Mouse (Mus musculus) WW6 (cell line): ENCODE measurements around the gene Vipr2.

Source experiments
- DNase-seq: peaks from one replicate; pipeline ENCODE4 v3.0.0-alpha.2; 2013; ENCODE audit warnings: low read depth, low spot score

Vipr2 gene

DNA sequence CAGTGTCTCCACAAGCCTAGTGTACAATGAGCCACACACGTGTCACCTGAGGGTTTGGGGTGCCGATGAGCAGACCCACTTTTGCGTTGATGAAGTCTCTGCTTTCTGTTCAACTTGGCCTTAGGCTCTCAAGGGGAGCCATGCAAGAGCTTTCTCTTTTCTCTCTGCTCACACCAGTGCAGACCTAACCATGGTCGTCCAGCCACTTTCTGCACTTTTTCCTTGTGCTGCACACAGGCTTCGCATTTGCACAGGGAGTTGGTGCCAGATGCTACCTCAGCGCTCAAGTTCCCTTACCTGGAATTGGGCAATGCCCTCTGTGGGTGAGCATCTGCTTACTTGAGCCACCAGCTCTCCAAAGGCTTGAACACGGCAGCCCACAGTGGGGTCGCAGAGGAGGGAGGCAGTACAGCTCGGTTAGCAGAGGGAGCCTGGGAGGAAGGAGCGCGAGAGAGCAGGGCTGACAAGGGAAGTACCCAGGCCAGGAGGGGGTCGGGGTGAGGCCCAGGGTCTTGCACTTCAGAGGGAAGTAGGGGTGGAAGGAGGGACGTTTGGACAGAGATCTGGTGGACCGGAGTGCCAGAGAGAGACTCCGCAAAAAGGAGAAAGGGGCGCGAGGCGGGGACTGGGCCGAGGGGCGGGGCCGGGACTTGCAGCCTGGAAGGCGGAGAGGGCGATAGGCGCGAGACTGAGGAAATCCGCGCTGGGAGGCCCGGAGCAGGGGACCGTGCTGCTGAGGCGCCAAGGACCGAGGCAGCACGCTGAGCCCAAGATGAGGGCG is at the start of gene Vipr2:
Vipr2 (plus strand) TSS at position 653 of the 781 bp plus-strand sequence.
- DNase-seq = peak; percentile 22

DNA sequence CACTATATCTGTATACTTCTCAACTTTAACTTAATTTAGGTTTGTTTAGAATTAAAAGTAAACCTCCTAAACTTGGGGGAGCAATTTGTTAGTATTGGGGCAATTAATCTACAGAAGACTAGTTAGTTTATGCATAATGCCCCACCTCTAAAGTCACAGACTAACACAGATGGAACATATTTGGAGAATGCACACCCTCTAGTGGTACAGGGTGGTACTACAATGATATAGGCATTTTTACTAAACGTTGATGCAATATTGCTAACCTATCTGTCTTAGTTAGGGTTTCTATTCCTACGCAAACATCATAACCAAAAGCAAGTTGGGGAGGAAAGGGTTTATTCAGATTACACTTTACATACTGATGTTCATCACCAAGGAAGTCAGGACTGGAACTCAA is 49.4 kb upstream of the Vipr2 start:
- DNase-seq = no peak

DNA sequence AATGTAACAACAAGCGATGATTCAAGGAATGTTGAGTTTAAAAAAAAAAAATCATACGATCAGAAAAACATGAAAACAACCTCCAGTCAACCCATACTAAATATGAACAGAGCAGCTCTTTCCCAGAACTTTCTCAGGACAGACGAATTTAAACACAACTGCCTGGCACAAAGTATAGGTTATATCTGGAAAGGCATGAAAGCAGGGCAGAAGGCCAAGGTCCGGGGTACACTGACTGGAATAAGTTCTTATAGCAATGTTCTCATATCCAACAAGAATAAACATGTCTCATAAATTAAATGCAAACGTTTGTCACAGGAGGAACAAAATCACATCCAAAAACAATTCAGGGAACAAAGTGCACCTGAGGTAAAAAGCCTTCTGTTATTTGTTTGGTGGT is 42.2 kb upstream of the Vipr2 start:
- DNase-seq = no peak

DNA sequence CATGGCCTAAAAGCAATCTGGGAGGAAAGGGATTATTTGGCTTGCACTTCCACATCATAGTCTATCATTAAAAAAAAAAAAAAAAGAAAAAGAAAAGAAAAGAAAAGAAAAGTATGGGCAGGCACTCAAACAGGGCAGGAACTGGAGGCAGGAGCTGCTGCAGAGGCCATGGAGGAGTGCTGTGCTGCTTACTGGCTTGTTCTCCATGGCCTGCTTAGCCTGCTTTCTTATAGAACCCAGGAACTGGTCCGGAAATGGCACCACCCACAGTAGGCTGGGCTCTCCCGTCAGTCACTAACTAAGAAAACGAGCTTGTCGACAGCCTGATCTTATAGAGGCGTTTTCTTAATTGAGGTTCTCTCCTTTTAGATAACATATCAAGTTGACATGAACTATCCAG is 32.7 kb upstream of the Vipr2 start:
- no peak for DNase-seq

DNA sequence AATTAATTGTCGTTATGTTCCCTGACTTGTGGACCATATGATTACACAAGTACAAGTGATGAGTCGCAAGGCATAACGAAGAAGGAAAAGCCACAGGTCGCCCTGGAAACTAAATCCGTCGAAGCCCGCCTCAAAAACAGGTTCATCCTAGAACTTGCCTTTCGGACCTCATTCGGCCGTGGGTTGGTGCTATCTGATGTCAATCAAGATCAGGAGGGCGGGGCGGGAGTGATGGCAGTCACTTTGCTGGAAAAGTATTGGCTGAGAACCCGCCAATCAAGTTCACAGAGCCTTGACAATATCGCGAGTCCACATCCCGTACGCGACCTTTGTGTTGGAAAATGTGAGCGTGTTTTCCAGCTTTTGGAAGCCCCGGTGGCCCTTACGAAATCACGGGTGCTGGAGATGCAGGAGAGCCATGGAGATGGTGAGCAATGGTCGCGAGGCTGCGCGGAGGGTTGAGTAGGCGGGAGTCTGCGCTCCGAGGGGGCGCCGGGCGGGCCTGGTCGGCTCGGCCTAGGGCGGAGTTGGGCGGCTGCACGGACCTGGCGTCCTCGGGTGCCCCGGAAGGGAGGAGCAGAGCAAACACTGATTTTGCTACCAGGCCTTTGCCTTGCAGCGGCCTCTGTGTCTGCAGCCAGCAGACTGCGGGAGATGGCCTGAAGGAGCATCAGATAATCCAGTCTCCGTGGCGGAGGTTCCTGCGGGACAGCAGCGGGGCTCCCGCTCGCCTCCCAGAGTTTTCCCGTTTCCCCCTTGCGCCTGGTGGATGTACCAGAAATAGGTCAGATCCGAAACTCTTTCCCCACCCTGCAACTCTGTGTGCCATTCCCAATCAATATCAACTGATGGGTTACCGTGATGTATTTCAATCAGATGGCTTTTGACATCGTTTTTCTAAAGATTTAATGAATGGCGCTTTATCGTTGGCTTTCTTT is 29.8 kb upstream of the Vipr2 start, which contains the start of gene Zfp386:
Zfp386 (plus strand) TSS at position 285 of the 938 bp plus-strand sequence.
- peak; percentile 90 for DNase-seq

DNA sequence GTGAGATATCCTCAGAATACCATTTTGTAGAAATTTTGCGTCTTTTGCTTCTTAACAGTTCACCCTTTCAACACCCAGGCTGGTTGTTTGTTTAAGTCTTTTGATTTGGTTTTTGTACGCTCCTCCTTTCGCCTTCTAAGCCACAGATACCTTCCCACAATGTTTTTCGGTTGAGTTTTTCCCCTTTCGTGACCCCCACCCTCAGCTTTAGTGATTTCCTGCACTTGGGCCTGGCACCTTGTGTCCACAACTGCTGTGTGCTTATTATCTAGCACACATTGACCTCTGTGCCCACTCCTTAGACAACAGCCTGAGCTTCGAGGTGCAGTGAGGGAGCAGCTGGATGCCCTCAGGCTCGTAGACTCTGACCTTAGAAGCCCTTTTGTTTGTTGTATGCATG is 28.8 kb upstream of the Vipr2 start:
- no peak for DNase-seq

DNA sequence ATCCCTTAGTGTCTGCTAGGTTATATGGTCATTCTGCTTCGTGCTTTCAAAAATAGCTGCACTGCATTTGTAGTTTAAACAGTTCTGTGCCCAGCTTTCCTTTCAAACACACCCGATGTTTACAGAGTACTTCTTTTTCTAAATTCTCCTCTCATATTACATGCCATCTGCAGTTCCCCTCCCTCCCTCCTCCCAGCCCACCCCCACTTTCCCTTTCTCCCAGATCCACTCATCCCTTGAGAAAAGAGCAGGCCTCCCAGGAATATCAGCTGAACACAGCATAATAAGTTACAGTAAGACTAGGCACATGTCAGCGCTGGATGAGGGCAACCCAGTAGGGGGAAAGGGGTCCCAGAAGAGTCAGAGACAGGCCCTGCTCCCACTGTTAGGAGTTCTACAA is 28.3 kb upstream of the Vipr2 start:
- DNase-seq = no peak

DNA sequence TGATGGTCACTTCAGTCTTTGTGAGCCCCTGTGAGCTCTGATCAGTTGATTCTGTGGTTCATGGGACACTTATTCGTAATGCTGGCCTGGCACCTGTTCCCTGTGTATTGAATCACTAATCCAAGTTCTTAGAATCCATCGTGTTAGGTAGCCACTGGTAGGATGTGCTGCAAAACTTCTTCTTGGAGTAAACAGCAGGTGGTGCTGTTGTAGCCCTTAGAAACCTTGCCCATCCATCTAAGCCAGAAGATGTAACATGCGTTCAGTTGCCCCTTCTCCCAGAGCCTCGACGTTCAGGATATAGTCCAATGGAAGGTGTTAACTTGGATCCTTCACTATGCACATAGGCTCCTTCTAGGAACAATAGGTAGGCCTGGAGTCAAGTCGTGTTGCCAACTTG is 27.8 kb upstream of the Vipr2 start:
- no peak for DNase-seq

DNA sequence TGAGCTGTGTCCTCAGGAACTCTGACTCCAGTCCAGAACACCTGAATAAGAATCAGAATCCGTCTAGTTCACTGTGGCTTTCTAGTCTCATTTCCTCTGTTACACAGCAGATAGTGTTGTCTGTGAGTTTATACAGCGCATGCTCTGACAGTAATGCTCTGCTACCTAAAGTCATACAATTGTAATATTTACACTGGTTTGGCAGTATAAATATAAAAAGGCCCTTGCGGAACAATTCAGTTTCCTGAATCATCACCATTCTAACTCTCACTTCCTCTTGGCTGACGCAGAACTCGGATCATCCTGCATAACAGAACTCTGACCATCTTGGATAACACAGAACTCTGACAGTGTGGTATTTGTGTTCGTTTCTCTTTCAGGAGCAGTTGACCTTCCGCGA is 23.2 kb upstream of the Vipr2 start:
- DNase-seq = no peak

DNA sequence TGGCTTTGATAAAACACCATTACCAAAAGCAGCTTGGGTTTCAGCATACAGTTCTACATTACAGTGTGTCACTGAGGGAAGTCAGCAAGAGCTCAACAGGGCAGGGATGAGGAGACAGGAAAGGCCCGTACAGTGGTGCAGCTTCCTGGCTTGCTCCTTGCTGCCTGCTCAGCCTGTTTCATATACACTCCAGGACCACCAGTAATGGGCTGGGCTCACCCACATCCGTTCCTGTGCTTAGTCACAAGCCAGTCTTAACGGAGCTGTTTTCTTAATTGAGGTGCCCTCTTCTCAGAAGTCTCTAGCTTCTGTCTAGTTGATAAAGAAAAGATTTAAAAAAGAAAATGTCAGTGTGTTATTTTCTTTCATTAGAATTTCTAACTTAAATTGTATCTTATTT is 21.4 kb upstream of the Vipr2 start:
- DNase-seq = no peak

DNA sequence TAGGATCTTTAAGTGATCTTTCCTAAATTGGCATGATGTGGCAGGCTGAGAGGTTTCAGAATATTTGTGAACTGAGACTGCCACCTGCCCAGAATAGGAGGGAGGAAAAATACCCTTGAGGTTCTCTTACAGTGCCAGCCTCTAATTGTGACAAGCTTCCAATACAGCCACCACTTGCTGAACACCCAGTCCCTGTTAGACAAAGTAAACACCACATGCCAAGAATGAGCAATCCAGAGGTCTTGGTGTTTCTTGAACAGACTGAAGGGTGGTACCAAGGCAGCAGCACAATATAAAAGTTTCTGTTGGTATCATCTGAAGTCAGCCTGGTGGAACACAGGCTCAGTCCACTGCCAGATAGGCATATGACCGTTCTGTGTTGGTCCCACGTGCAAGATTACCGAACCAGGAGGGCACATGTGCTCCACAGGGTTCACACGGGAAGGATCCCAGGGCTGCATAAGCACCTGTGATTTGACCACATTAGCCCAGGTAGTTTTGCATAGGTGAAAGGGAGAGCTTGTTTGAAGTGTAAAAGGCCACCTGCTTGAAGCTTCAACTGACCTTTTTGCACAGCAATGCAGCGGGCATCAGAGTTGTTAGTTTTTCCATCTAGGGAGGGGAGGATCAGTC is 15.8 kb upstream of the Vipr2 start:
- no peak for DNase-seq

DNA sequence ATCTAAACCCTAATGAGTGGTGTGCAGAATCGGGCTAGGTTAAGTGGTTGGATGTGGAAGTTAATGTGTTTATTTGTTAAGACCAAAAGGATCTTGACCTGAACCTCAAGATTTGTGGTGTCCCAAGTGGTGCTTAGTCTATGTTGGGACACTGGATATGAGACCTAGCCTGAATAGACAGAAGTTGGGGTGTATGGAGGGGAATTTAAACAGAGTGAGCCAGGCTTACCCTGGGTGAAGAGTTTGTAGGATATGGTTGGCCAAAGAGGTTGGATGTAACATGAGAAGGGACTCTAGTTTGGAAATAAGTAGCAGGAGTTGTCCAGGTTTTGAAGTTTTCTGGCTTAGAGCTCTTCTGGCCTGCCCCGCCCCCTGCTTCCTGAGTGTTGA is 15.3 kb upstream of the Vipr2 start:
- no peak for DNase-seq

DNA sequence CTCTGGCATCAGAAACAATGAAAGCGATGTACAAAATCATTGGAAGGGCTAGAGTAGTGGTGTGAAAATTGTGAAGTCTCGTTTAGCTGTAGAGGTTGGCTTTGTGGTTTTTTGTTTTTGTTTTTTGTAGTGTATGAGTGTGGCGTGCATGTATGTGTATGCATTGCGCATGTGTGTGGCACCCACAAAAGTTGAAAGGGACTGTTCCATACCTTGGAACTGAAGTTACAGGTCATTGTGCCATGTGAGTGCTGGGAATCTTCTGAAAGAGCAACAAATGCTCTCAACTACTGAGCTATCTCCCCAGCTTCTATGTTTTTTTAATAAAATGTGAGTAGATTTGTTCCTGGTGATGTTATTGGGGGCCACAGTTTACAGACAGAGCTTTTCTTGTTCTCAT is 14.5 kb upstream of the Vipr2 start:
- DNase-seq = no peak

DNA sequence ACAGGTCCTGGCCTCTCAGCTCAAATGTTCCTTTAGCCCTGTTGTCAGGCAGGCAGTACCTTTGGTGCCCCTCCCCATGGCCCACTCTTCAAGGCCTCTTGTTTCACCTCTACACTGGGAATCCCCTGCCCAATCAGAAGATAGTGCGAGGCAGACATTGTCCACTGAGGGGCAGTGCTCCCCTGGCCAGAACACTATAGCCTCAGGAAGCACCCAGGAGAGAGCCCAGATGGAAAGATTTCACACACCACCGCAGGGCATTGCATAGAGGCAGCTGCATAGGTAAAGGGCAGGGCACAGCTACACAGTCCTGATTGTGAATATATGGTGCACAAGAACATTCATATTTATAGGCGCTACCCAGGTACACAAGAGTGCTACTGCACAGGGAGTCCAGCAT is 6.5 kb upstream of the Vipr2 start:
- no peak for DNase-seq

DNA sequence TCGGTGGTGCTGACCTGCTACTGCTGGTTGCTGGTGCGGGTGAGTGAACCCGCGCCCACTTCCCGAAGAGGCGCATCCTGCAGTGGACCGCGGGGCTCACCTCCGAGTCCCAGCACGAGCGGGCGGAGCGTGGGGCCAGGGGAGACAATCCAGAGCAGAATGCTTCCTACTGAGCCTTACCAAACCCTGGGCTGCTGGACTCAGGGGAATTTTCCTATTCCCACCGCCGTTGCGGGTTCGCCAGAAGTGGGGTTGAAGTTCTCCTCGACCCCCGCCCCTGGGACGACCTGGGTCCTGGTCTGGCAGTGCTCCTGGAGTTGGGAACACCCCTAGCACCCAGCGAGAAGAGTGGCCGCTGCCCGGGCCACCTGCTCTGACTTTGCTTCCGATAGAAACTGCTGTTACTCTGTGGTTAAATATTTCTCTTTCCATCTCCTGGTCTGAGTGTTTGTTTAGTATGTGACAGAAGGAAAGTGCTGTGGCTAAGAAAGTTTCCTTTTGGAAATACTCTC is 385 bp downstream of the Vipr2 start:
- DNase-seq = no peak

DNA sequence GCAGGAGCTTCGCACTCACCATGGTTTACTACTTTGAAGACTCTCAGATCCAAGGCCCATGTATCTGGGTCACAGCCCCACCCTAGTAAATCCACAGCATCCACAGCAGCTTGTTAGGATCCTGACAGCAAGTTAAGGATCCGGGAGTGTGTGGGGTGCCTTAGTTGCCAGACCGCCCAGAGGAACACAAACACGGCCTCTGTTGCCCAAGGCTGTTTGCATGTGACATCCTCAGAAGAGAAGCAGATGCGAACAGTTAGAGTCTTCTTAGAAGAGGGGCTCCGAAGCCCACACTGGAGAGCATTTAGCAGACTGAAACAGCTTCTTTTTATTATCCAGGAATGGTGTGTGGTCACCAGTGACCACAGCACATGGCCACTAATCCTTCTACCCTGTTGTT is 5.6 kb downstream of the Vipr2 start:
- no peak for DNase-seq

DNA sequence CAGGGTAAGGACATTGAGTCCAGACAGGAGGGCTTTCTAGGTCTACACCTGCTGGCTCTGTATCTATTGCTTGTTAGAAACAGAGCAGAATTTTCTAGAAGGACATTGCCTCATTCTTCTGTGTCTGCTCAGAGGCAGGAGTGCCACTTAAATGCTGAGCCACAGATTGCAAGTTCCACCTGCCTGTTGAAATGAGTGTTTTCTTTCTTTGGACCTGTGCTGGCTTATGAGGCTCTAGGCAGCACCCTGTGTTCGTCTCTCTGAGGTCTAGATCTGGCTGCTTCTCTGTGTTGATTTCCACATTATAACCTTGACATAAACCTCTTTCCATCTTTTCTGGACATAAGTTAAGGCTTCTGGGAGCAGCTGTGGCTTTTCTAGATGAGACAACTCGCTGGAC is 6.8 kb downstream of the Vipr2 start:
- no peak for DNase-seq

DNA sequence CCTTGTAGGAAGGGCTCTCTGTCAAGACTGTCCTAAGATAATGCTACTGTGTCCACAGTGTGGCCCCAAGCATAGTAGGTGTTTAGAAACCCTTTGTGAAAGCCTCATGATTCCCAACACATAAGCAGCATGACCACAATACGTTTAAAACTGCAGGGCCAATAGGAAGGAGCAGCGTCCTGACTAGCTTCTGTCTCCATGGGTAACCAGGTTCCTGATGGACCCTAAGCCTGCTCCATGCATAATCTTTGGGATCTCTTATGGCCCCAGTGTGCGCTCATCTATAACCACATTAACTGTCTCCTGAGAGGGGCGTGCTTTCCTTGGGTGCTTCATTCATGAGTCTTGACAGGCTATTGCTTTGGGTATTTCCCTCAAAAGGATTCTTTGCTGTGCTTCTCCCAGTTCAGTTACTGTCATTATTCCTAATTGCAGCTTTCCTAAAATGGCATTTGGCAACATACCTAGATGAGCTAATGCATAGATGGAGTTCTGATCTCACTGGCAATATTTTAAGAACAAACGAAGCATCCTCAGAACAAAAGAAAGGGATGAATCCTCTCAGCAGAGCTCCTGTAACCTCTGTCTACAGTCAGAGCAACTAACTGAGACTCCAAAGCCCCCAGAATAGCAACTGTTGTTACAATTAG is 9.6 kb downstream of the Vipr2 start:
- no peak for DNase-seq

DNA sequence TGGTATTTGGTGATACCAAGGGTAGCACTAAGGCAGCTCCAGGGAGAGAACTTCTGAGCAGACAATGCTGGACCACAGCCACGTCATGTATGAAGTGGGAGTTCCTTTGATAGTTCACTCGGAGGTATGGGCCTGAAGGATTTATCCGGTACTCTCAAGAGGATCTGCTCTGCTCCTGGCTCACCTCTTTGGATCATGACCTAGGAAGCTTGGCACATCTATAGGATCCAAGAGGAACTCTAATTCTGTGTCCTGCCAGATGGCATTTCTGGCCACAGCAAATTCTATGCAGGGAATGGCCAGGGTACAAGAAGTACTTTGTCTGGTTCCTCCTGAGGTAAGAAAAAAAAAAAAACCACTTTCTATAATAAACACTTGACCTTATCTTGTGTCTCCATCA is 12.3 kb downstream of the Vipr2 start:
- no peak for DNase-seq

DNA sequence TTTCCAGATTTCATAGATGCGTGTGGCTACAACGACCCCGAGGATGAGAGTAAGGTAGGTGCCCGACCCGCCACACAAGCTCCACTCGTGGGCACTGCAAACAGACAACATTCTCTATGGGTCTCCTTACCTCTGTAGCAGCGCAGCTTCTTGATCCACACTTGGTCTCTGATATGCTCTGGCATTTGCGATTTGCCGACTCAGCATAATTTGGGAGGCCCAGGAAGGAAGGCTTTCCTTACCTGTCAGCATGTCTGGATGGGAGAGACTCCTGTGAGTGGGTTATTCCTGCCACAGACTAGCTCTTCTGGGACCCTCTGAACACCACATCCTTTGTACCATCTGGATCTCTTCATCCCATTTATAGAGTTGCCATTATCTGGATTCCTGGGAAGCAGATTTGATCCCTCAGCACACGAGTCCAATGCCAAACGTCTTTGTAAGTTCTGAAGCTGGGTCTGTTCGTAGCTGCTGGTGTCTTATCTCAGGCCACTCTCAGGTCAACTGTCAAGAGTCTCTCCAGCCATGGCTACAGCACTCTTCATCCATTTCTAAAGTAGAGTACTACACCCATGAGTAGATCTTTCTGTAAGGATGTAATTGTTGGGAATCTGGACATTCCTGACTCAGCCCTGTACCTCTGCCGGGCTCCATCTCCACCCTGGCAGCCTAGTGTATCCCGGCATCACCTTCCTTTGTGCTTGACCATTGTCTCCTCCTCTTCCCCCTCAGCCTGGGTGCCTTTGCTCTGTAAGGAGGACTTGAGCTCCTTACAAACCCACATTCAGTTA is 17.4 kb downstream of the Vipr2 start:
- no peak for DNase-seq

DNA sequence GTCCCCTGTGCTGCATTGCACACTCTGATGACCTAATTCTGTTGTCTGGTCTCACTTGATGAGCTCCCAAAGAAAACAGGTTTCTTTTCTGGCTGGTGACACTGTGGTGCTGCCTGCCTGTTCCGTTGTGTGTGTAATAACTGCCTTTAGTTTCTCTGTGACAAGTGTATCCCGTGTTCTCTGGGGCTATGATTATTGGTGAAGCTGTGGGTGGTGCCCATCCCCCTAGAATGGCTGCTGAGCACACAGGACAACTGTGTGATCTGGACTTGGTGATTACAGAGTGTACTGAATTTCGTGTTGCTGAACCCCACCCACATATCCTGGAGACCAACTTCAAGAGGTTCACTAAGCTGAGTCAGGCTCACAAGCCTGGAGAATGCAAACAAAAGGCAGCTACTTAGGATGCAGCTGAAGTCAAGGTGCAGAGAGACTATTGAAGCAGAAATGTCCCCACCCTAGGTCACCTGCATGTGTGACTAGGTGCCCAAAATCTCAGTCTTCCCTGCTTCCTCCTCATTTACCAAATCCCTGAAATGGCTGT is 18.9 kb downstream of the Vipr2 start:
- DNase-seq = no peak
